Mouse (Mus musculus): ENCODE results near the gene Gm6588.

The Gm6588 gene

DNA sequence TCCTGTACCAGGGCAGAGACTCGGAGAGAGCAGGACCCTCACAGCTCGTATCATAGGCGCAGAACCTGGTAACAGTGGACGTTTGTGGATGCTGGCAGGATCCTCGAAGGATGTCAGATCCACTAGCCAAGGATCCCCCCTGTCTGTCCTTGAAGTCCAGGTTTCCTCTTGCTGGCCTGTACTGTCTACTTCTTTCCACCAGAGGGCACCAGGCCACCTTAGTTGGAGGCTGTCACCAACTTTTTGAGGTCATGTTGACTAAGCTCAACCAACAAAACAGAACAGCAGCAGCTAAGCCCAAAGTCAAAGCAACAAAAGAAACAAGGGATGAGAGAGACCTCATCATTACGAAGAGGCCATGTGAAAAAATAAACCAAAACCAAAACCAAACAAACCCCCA lies 20.9 kb downstream of the Gm6588 start:
- DNase-seq (ENCODE audit: low spot score in 2 of 2) = no peak

DNA sequence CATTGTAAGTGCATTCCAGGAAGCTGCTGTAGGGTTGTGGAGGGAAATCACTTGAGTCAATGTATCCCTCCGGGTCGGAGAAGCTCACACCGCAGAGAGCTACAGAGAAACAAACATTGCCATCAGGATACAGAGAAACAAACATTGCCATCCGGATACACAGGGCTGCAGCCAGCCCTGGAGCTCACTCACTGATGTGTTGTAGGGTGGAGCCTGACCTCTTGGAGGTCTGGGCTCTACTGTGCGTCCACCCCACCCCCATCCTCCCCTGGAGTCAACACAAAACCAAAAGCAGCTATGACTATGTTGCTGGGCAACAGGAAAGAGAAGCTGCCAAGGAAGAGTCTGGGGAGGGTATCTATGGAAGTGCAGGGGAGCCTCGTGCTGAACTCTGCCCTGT lies 24.2 kb downstream of the Gm6588 start:
- no peak for DNase-seq (ENCODE audit: low spot score in 2 of 2)

DNA sequence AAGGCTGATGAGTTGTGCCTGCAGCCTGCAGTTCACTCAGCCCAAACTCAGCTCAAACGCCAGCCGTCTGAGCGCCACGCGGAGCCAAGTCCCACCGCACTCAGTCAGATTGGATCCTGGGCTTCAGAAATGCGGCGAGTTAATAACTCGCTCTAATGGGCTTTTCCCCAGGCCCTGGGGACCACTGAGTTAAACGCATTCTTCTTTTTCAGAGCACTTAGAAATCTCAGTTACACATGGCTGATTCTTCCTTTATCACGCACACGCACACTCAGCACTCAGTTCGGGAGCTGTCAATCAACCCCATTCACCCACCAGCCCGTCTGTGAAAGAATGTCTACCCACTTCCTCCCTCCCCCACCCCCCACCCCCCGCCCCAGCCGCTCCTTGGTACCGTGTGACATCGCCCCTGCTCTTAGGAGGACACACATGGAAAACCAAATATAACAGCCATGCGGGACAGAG lies 32.8 kb downstream of the Gm6588 start:
- DNase-seq (ENCODE audit: low spot score in 2 of 2) = no peak

DNA sequence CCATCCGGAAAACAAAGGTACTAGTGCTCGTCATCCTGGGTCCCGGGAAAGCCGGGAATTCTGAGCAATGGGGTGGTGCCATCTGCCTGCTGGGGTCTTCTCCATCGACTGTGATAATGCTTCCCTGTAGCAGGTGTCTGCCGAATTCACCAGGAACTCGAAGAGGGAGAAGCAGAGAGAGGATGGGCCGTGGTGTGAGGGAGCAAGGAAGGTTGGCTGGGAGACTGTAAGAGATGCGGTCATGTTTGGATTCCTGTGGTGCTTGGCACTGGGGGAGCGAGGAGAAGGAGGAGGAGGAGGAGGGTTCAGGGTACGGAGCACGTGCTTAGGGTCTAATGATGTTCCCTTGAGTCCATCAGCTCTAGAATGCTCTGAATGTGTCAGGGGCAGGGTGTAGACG lies 33.3 kb downstream of the Gm6588 start:
- DNase-seq (ENCODE audit: low spot score in 2 of 2) = no peak

DNA sequence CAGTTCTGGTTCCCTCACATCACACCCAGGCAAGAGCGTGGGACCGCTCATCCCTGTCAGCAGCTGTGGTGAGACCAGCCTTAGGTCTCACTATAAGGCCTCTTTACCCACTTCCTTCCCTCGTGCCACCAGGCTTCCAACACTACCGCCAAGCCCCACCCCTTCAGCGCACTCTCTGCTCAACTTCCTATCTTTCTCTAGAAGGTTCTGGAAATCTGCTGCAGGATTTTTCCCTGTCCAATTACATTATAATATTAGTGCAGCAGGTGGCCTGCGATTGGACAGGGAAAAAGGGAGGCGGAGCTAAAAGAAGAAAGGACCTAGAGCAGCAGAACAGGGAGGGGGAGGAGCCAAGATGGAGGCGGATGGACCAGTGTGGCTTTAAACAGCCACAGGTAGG lies 33.8 kb downstream of the Gm6588 start:
- DNase-seq (ENCODE audit: low spot score in 2 of 2) = no peak

DNA sequence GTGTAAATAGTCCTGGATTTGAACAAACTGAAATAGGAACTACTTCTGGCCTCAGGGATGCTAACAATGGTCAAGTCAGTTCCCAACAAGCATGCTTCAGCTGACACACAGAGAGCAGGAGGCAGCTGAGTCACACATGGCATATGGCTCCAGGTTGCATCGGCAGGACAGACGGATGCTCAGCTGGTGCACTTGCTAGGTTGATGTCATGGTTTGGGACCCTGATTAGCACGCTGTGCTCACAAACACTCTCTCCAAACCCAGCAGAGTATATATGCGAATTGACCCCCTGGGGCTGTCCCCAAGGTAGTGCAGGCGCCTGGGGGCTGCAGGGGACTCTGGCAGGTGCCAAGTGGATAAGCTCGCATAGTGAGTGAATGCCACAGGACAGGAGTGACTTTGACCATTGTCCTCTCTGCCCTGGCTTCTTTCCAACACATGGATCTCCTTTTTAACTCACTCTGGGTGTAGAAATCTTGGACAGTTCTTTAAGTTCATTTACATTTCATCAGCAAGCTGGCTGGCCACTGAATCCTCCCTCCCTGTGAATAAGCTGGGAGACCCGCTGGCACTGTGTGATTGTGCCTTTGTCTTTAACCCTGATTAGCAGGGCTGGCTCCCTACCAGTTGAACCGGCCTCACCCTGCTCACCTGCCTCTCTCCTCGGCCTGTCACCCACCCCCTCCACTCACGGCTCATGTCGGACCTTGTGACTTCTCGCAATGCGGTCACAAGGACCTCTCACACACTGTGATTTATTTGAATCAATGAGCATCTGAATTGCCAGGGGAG lies 35.9 kb downstream of the Gm6588 start:
- DNase-seq (ENCODE audit: low spot score in 2 of 2) = no peak

DNA sequence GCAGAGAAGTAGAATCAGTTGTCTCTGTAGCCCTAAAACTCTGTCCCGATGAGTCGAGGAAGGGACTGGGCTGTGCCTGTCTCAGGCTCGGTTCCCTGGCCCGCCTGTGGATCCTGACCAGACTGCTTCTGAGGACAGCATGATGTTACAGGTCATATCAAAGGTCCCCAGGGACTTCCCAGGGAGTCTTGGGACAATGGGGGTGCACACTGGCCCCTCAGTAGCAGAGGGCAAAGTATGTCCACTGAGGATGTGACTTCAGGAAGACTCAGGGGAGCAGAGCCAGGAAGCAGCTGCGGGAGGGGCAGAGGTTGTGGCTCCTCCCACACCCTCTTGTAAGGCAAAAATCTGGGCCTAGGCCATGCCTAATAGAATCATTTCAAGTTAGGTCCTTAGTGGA lies 37.2 kb downstream of the Gm6588 start:
- no peak for DNase-seq (ENCODE audit: low spot score in 2 of 2)

DNA sequence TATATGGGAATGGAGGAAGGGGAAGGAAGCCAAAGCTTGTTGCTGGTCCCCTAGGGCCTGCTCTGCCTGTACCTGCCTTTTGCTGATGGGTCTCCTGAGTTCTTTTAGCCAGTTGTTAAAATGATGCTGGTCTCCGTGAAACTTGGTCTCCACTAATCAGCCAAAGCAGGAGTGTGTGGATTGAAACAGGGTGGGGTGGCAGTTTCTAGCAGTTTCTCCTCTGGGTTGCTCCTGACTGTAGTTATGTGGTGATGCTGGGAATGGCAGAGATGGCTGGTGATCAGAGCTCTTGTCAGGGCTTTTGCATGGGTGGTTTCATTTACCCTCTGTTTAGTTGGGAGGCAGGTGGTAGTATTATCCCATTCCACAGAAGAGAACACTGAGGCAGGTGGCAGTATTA lies 38.3 kb downstream of the Gm6588 start:
- no peak for DNase-seq (ENCODE audit: low spot score in 2 of 2)

DNA sequence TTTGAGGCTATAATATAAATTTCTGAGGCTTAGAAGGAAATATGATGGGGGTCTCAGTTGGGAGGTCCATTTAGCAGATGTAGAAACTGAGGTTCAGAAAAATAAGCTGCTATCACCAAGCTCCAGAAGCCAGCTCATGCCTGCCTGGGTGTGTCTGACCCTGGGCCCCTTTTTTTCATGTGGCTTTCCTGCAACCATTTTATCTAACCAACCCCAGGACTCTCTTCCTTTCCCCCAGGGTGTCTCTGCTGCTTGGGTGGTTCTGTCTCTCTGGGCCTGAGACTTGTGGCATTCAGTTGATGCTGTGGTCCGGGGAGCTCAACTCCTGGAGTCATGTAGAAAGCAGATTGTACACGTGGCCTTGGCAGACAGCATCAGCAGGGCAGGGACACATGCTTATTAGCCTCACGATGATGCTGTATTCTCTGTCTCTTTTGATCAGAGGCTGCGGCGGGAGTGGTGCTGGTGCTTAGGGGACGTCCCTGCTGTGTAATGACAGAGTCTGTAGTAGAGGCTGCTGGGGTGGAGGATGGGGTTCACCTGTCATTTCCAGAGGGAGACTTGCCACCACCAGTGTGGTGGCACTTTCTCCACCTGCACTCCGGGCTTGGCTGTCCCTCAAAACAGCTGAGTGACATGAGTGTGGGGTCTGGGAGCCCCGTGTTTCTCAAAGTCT lies 39.0 kb downstream of the Gm6588 start:
- DNase-seq (ENCODE audit: low spot score in 2 of 2) = no peak

DNA sequence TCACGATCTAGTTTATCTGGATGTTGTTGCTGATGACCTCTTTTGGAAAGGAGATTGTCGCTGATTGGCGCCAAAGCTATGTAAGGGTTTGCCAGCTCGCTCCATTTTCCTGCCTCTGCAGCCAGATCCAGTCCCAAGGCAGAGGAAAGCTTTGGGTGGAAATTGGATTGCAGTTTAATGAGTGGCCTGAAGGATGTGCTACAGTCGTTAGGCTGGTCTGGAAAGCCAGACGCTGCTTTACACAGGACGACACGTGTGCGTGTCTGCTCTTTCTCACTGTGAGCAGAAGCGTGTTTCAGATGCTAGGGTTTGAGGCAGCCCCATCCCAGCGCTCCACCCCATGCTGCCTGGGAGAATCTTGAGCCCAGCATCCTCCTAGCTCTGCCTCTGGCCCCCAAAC lies 42.3 kb downstream of the Gm6588 start:
- DNase-seq (ENCODE audit: low spot score in 2 of 2) = no peak

DNA sequence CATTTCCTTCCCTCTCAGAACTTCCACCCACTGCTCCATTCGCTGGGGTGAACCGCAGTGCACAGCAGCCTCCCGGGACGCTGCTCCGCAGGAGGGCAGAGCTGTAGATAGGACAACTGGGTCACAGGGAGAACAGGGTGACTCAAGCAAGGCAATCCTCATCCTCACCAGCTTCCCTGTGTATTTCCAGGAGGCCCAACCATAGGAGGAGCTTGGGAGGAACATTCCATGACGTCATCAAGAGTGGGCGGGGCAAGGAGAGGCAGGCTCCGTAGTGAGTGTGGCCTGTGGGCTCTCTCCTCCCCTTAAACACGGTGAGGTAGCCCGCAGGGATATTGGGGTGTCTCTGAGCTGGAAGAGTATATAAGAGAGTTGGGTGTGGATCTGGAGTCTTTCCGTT lies 44.3 kb downstream of the Gm6588 start:
- DNase-seq (ENCODE audit: low spot score in 2 of 2) = peak; percentile 36 to 72

DNA sequence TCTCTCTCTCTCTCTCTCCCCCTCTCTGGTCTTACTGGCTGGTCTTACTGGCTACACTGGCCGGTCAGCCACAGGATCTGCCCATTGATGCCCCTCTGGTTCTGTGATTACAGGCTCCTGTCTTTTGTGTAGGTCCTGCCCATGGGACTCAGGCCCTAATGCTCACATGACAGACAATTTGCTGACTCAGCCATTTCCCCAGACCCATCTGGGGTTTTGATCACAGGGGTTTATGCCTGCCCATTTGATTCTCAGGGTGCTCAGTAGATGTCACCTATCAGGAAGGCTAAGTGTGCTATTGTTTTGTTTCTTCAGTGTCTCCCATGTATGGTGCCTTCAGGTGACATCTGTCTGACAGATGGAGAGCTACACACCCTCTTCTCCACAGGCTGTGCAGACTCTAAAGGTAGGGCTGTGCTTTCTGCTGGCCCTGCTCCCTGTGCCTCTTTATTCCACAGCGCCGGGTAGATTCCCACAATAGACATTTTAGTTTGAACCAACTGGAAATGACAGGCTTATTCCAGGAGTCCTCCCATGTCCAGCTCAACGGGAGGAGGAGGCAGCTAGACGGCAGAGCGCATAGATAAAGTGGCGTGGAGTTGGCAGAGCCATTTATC lies 47.6 kb downstream of the Gm6588 start:
- DNase-seq (ENCODE audit: low spot score in 2 of 2) = no peak

DNA sequence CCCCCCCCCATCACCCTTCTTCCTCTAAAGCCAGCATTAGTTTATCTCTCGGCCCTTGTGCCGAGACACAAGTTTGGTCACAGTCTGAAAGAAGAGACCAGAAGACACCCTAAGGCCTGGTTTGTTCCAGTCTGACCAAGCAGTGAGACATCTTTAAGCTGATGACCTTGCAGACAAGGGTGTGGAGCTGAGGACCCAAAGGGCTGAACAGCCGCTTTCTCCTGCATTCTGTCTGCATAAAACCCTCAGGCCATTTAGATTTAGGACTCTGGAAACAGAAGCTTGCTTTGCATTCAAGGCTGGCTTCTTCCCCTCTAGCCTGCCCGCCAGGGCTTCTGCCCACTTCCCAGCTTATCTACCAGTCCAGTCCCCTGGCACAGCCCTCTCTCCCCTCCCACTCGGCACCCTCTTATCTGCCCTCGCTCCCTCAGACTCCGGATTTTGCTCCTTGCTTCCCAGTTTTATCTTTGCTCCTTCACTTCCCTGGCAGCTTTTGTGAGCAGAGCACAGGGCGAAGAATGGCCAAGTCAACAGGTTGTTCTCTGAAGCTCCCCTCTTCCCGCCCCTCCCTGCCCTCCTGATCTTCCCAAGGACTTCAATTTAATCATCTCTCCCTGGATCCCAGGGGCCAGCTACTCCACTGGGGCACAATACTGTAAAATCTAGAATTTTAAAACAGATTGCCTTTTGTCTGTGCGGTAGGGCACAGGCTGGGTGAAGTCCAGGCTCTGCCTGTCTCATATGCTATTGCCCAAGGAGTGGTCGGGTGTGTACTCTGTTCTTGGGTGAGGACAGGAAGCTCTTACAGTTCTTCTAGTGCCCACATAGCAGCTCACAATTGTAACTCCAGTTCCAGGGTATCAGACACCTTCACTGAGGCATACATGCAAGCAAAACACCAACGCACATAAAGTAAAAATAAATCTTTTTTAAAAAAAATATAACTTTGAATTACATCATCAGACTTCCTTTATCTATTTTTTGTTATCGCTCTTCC lies 50.0 kb downstream of the Gm6588 start:
- no peak for DNase-seq (ENCODE audit: low spot score in 2 of 2)

DNA sequence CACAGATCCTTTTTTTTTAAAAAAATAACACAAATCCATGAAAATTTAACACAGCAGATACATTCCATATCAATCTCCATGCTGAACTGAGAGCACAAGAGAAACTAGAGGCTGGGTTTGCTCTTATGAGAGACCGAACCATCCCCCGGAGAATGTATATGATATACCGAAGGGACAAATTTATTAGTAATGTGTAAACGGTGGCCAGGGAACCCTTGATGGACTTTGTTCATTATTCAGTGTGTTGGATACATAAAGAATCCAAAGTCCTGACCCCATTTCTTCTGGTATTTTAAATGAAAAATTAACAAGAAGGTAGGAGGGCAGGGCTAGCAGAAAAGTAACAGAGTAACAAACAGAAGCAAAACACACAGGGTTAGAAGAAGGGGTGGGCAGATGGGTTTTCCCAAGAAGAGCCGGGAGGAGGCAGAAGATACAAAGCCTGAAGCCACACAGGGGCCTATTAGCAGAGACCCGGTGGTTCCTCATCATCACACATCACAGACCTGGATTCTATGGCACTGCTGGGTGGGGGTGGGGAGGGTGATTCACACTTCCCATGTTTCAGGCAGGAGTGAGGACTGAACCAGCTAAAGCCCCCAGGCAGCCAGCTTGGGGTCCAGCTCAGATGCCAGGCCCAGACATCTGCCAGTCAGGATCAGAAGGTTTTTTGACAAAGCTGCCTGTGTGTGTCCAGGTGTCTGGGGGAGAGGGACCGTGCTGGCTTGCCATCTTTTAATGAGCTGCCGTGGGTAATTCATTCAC lies 50.9 kb downstream of the Gm6588 start:
- no peak for DNase-seq (ENCODE audit: low spot score in 2 of 2)
